Mouse (Mus musculus) erythroblast, embryonic 14.5 days (primary cell): ENCODE data around the gene Hsf2bp.

Source experiments
- GATA1 ChIP-seq: IDR thresholded peaks from 2 replicates; pipeline ENCODE4 v1.6.1; 2012; ENCODE audit warnings: low read length, inconsistent platforms, mixed read lengths
- TAL1 ChIP-seq: IDR thresholded peaks from 3 replicates; pipeline ENCODE4 v1.6.1; 2012; ENCODE audit warnings: low read length, inconsistent platforms, mixed read lengths

DNA sequence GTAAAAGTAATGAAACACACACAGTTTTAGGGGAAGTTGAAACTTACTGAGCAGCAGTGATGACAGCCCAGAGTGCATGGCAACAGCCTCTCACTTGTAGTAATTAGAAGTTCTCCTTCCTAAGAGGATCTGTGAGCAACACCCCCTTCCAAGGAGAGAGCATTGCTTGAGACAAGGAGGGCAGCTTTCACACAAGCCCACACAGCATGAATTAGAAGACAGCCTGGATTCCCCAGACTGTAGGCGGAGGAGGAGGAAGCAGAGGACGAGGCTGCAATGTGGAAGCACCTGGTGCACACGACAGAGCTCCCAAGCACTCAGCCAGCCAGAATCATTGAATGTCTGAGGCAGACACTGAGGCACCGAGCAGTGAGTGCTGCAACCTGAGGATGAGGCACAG lies 39.8 kb downstream of the Hsf2bp start:
- TF ChIP-seq TAL1 (no peak), GATA1 (no peak)
